Mouse (Mus musculus) right cerebral cortex, adult 2 months (tissue): Measurements from ENCODE around the gene Eif4a1.
"Not testable (repeated sequence)": the region's sequence is repeated elsewhere in the genome, so short reads cannot be mapped to it uniquely, and the experiment has no call there.

Experiments used
- DNase-seq, 2 experiments: peaks; one replicate each; pipeline ENCODE4 v3.0.0; 2021 to 2022; ENCODE audit warnings: low spot score in 2 of 2

The Eif4a1 gene

DNA sequence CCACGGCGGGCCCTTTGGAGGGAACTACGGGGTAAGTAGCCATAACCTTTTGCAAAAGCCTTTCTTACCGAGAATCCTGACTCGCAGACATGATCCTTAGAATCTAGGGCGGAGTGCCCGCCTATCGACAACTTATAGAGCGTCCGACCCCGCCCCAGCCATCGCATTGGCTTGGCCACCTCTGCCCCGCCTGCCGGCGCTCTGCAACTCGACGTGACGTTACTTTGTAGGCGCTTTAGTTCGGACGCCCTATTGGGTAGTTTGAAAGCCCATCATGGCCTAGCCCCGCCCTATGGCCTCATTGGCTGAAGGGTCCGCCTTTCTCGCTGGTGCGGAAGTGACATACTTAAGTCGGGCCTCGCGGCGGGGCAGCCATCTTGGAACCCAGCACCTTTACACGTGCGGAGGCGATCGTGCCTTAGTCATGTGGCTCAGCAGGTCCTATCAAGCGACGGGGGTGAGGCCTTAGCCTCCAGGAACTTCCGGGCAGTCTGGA is at the start of gene Eif4a1:
Gene Eif4a1 (minus strand): TSS at position 213 of the 496 bp plus-strand sequence.
- DNase-seq, result peak; percentile 100

DNA sequence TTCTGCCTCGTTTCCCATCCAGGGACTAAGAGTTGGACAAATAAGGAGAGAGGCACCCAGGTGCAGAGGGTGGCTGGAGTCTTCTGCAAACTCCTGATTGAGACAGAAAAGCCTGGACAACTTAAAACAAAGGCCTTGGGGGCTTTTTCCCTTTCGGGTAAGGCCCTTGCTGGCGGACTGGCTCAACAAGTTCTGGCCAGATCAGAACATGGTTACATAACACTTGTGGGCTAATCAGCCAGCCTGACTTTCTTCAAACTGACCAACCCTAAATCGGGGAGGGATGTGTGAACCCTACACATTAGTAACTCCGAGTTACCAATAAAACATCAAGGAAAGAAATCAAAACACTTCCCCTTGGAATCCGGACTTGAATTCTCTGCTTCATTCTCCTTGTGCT is 48.6 kb upstream of the Eif4a1 start:
- DNase-seq, result no peak

DNA sequence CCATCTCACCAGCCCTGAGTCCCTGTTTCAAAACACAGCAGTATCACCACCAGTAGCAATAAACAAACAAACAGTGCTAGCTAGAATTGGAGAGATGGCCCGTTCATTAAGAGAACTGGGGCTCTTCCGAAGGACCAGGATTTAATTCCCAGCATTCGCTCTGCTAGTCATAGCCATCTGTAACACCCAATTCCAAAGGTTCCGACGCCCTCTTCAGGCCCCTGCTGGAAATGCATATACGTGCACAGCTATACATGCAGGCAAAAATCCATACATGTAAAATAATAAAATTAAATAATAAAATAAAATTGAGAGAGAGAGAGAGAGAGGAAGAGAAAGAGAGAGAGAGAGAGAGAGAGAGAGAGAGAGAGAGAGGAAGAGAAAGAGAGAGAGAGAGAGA is 47.2 kb upstream of the Eif4a1 start:
- no peak for DNase-seq

DNA sequence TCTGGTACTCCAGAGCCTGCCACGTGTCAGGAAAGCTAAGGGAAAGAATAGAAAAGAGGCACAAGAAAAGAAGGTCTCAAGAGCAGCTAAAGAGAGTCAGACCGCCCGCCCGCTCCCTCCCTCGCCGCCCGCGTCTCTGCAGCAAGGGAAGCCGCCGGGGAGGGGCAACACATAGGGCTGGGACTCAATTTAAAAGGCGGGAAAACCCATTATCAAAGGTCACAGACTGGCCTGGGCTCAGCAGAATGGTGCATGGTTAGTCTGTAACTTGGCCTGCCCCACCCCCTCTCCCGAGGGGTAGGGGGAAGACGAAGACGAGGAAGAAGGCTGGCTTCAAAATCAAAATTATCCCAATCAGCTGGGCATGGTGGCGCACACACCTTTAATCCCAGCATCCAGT is 46.4 kb upstream of the Eif4a1 start:
- no peak for DNase-seq

DNA sequence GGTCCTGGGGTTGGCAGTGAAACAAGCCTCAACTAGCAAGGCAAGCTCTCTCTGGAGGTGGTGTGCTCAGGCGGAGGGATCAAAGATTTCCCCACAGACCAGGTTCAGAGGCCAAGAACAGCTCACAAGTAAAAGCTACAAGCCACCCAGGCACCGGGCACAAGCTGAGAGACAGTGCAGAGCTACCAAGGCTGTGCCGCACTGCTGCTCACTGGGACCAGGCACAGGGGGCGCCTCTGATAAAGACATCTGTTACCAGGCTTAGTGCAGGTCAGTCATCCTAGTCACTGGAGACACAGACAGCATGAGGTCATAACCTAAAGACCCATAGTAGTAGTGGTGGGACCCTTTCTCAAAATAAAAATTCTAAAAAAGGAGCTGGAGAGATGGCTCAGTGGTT is 44.7 kb upstream of the Eif4a1 start:
- no peak for DNase-seq

DNA sequence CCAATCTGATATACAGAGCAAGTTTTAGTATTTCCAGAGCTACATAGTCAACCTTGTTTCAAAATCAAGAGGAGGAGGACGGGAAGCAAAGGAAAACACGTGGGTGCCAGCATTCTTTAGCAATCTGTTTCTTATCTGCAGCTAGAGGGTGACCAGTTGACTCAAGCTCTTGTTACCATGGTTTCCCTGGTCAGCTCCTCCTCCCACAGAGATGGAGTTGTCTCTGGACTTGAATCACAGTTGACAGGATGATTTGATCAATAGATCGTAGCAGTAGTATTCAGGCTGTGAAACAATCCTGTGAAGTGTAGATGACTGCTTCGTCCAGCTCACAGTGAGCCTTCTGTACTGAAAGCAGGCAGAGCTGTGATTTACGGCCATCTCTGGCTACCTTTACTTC is 43.7 kb upstream of the Eif4a1 start:
- peak; percentile 19 to 26 for DNase-seq

DNA sequence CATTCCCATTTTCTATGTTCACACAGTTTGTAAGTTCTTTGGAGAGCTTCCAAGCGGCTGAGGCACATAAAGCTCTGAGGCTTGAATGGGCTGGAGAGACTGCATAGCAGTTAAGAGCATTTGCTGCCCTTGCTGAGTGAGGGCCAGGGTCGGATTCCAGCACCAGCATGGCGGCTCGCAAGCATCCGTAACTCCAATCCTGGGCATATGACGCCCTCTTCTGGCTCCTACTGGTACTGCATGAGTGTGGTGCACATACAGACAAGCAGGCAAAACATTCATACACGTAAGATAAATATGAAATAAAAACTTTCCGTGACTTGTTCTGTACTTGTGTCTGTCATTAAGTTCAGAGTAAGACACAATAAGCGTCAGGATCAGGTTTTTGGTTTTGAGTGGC is 43.3 kb upstream of the Eif4a1 start:
- DNase-seq, result no peak

DNA sequence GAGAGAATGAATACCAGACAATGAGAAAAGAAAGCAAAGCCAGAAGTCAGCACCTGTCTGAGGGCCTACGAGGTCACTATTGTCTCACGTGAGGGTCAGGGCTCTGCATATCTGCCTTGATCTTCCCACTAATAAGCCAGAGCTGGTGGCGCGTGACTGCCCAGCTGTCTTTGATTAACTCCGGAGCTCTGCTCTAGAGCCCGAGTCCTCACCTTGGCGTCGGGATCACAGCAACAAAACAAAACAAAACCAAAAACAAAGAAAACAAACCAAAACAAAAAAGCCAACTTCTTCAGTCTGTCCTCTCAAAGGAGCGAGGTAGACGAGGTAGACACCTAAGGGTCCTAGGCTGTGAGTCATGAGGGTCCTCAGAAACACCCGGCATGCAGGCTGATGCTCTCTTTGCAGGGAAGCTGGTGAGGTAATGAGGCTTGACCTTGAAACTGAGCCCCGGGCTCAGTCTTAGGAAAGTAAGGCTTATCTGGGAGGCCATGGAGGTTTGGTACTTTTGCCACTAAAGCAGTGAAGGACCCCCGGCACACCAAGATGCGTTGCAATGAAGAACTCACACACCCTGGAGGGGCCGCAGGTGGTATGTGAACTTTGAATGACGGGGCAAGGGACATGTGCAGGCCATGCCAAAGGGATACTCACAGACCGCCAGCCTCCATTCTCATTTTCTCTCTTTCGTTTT is 42.6 kb upstream of the Eif4a1 start:
- no peak for DNase-seq

DNA sequence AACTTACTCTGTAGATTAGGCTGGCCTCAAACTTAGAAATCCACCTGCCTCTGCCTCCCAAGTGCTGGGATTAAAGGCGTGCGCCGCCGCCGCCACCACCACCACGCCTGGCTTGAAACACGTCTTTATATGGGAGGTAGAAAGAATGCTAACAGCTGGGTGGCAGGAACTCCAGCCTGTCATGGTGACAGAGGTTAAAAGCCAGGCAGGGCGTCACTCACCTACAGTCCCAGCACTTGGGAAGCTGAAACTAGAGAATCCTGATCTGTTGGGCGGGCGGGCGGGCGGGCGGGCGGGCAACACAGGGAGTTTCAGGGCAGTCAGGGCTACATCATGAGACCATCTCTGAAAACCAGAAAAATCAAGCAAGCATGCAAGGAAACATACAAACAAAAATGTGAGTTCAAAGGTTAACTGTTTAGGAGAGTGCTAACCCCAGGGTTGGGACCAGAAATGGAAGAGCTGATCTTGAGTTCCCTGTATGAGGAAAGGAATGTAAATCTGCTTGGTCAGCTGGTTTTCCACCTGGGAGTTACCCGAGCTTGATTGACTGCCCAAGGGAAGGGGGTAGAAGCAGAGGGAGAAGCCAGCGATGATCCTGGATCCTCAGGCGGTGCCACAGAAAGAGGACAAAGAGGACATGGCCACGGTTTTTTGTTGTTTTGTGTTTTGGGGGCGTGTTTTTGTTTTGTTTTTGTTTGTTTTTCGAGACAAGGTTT is 40.9 kb upstream of the Eif4a1 start:
- no peak for DNase-seq

DNA sequence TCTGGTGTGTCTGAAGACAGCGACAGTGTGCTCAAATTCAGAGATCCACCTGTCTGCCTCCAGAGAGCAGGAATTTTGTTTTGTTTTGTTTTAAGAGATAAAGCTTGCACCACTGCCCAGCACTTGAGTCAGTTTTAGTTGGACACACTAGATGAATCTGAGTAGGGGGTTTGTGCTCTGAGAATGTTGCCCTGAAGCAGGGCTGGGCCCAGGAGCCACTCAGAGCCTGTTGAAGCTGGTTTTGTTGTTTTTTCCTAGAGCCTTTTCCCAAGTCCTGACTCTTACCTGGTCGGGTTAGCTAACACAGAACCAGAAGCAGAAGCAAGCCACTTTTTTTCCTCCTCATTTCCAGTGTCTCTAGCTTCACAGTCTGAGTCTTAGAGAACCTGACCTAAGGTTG is 38.9 kb upstream of the Eif4a1 start:
- no peak for DNase-seq

DNA sequence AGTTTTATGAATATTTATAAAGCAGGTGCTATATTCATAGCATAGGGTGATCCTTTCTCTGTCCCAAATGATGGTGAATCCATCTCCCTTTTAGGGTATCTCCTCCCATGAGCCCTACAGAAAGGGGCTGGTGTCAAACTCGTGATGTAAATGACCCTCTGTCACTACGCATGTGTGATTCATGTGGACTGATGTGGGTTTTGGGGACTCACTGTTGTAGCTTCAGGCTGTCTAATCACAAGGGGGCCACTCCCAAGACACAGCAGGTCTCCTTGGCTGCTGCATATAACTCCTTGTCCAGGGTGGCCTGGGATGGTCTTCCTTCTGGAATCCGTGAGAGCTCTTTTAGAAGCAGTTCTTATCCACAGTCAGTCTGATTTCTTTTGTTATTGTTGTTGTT is 38.2 kb upstream of the Eif4a1 start:
- DNase-seq, result no peak

DNA sequence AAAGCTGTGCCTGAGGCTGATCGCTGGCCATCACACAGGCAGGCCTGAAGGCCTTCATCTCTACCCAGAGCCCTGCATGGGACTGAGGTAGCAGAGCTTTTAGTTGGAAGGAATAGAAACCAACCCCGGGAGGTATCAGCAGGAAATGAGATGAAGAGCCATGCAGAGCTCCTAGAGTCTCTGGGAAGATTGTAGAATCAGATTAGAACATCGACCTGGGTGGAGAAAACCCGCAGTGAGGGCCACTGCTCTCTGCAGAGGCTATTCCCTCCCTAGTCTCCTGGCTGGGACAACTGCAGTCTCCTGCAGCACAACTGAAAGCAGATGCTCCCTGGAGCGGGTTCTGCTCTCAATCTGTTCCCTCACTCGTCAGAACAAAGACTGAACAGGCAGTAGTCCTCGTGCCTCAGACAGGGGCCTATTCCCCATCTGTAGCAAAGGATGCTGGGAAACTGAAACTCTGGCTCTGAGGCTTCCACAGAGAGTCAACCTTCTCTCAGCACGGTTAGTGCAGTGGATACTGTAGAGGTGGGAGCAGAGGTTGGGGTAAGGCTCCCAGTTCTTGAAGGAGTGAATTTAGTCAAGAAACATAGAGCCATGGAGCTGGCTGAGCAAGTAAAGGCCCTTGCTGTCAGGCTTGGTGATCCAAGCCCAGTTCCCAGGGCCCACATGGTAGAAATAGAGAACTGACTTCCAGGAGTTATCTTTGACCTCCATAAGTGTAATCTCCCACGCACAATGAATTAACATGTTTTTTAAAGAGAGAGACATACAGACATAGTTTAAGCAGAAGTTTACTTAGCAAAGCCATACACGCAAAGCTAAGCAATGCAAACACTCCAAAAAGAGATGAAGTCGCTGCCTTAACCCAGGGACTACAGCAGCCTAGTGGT is 37.6 kb upstream of the Eif4a1 start:
- DNase-seq, result no peak

DNA sequence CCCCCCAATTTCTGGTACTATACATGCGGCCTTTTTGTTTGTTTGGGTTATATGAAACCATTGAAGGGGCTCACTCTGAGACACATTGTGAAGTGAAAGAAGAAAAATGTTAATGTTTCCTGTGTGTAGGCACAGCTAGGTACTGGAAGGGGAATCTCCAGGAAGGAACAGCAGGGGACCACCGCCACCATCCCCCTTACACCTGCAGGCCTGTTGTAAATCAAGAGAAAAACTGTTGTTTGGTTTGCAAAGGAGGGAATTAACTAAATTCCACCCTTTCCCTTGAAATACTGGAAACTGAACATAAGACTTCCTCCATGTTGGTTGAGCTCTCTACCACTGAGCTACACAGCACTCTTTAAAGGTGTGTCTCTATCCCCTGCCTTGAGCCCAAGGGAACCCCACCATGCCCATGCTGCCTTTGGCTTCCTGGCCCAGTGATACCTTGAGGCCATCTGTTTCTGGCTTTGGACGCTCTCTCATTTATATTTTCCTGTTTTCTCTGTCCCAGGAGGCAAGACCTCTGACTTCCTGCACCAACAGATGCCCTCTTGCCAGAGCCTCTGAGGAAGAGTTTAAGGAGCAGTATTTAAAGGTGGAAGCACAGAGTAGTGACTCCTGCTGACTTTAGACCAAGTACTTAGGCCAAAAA is 36.5 kb upstream of the Eif4a1 start:
- DNase-seq, result no peak

DNA sequence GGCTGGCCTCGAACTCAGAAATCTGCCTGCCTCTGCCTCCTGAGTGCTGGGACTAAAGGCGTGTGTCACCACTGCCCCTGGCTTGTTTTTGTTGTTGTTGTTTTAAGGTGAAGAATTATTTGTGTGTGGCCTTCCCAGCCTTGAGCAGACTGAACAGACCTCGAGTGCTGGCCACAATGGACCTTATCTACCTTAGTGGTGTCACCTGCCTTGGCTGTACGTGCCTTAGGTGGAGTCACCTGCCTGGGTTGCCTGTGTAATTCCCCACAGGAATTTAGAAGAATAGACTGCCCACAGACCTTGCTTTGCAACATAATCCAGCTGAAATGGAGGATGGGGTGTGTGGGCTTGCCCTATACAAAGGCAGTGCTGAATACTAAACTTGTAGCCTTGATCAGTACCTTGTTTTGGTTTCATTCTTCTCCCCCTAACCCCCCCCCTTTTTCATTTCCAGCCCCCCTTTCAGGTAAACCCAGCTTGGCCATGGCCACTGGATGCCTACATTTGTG is 35.7 kb upstream of the Eif4a1 start:
- no peak for DNase-seq

DNA sequence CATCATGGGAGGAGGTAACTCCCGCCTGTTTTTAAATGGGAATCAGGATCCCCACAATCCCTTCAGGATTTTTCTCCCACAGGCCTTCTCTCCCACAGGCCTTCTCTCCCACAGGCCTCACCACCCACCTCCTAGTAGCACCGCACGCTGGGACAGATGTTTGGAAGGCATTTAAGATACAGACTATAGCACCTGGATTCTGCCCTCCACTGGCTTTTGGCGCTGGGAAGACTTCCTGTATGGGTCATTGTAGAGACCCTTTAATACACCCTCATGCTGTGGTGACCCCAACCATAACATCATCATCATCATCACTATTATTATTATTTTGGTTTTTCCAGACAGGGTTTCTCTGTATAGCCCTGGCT is 35.2 kb upstream of the Eif4a1 start:
- DNase-seq, result no peak

DNA sequence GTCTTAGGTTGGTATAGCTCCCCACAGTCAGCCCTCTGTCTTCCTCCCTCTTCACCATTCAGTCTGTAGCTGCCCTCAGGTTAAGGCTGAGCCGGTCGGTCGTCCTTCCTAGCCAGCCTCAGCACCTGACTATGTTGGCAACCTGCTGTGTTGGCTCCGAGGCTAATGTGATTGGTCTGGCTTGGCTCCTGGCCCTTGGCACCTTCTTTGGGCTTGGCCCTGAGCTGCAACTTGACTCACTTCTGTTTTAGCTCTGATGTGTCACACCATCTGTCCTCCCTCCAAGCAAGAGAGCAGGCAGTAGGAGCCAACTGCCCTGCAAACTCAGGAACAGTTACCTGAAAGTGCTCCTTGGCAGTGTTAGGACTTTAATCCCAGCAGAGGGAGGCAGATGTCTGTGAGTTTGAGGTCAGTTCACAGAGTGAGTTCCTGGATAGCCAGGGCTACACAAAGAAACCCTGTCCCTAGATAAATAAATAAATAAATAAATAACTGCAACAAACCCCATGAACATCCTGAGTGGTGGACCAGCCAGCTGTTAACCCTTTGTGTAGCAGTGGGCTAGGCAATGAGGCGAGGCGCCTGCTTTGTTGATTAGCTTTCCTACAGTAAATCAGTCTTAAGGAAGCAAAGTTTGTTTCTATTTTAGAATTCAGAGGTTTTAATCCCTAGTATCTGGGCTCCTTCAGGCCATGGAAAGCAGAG is 34.7 kb upstream of the Eif4a1 start:
- peak; percentile 24 to 42 for DNase-seq

DNA sequence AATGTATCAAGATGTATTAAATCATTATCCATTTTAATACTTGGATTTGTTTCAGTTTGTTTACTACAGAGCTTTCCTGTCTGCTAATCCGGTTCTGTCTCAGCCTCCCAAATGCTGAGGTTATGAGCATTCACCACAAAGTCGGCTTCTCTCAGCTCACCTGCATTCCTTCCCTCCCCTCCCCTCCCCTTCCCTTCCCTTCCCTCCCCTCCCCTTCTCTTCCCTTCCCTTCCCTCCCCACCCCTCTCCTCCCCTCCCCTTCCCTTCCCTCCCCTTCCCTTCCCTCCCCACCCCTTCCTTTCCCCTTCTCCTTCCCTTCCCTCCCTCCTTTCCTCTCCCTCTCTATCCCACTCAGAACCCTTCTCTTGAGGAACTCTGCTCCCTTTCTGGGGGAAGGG is 32.4 kb upstream of the Eif4a1 start:
- no peak for DNase-seq

DNA sequence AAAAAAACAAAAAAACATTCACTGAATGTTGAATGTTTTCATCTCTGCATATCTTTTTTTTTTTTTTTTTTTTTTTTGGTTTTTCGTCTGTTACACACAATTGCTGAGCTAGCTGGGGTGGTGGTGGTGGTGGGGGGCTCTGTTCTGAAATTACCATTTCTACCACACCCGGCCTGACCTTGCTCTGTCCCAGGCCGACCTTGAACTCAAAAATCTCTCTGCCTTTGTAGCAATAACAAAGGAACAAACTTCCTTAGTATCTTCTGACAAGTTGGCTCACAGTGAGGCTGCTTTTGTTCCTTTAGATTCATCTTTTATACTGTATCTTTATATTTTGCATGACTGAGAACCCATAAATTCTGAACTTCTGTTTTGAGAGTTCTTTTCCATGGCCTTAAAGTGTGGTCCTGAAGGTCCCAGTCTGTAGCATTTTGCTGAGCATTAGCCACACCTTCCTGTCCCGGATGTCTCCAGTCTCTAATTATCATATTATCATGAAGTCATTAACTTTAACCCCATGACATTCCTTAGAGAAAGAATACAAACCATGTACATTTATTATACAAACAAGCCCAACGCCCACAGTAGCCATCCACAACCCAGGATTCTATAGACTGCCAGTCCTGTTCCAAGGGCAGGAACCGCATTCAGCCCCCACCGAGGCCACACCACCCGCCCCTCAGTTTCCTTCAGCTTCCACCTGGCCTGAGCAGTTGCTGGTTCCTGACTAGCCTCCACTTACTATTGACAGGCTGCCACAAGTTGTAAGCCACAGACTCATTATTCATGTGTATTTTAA is 31.8 kb upstream of the Eif4a1 start:
- no peak for DNase-seq

DNA sequence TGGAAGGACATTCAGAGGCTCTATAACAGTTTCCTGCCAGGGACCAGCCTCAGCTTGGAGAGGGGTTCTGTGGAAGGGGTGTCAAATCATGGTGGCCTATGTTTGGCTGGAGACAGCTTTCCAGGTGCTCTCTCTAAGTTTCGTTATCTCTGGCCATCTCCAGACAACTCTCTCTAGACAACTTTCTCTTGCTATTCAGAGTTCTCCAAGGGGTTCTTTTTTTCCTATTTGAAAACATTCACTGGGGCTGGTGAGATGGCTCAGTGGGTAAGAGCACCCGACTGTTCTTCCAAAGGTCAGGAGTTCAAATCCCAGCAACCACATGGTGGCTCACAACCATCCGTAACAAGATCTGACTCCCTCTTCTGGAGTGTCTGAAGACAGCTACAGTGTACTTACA is 31.2 kb upstream of the Eif4a1 start:
- DNase-seq, result not testable (repeated sequence)

DNA sequence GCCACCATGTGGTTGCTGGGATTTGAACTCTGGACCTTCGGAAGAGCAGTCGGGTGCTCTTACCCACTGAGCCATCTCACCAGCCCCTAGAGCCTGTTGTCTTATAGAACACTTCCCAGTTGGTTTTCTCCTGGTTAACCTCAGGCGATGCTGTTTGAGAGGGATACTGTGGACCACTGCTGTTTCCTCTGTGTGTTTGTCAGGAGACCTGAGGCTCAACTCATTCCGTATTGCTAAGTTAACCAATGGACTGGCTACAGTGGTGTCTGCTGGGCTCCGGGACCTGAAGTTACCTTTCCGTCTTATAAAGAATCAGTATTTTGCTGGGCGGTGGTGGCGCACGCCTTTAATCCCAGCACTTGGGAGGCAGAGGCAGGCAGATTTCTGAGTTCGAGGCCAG is 30.7 kb upstream of the Eif4a1 start:
- DNase-seq, result not testable (repeated sequence)
